Mouse (Mus musculus): Measurements from ENCODE around the gene Atp13a3.
"Not testable (repeated sequence)": the region's sequence is repeated elsewhere in the genome, so short reads cannot be mapped to it uniquely, and the experiment has no call there.

The Atp13a3 gene

GRCm38 (mm10) chr16:30405925-30406670 is at the start of gene Atp13a3:
Atp13a3 (minus strand) TSS chr16:30405975.
- no peak for DNase-seq

GRCm38 (mm10) chr16:30453213-30453975 is 47.6 kb upstream of the Atp13a3 start:
- no peak for DNase-seq

GRCm38 (mm10) chr16:30451174-30451573 is 45.4 kb upstream of the Atp13a3 start:
- DNase-seq = not testable (repeated sequence)

- no peak for DNase-seq
Measured at GRCm38 (mm10) chr16:30449017-30449416, 43.2 kb upstream of the Atp13a3 start.

- DNase-seq = no peak
Measured at GRCm38 (mm10) chr16:30448169-30448568, 42.4 kb upstream of the Atp13a3 start.

GRCm38 (mm10) chr16:30447642-30448041 is 41.9 kb upstream of the Atp13a3 start:
- DNase-seq = no peak

GRCm38 (mm10) chr16:30443411-30443810 is 37.6 kb upstream of the Atp13a3 start:
- DNase-seq = no peak

GRCm38 (mm10) chr16:30442451-30442850 is 36.7 kb upstream of the Atp13a3 start:
- no peak for DNase-seq

- DNase-seq = no peak
Measured at GRCm38 (mm10) chr16:30441409-30441808, 35.6 kb upstream of the Atp13a3 start.

GRCm38 (mm10) chr16:30439841-30440240 is 34.1 kb upstream of the Atp13a3 start:
- no peak for DNase-seq

- DNase-seq = no peak
Measured at GRCm38 (mm10) chr16:30439411-30439810, 33.6 kb upstream of the Atp13a3 start.

- DNase-seq = no peak
Measured at GRCm38 (mm10) chr16:30436276-30436675, 30.5 kb upstream of the Atp13a3 start.

- no peak for DNase-seq
Measured at GRCm38 (mm10) chr16:30435393-30435792, 29.6 kb upstream of the Atp13a3 start.

- no peak for DNase-seq
Measured at GRCm38 (mm10) chr16:30433148-30433547, 27.4 kb upstream of the Atp13a3 start.

- no peak for DNase-seq
Measured at GRCm38 (mm10) chr16:30432111-30432510, 26.3 kb upstream of the Atp13a3 start.

- DNase-seq = no peak
Measured at GRCm38 (mm10) chr16:30430512-30431088, 24.8 kb upstream of the Atp13a3 start.

GRCm38 (mm10) chr16:30428753-30429260 is 23.0 kb upstream of the Atp13a3 start:
- no peak for DNase-seq

GRCm38 (mm10) chr16:30427466-30427865 is 21.7 kb upstream of the Atp13a3 start:
- no peak for DNase-seq

- DNase-seq = no peak
Measured at GRCm38 (mm10) chr16:30427003-30427402, 21.2 kb upstream of the Atp13a3 start.

- DNase-seq = no peak
Measured at GRCm38 (mm10) chr16:30425980-30426379, 20.2 kb upstream of the Atp13a3 start.

GRCm38 (mm10) chr16:30424053-30424452 is 18.3 kb upstream of the Atp13a3 start:
- no peak for DNase-seq

GRCm38 (mm10) chr16:30416707-30417106 is 10.9 kb upstream of the Atp13a3 start:
- DNase-seq = no peak

- no peak for DNase-seq
Measured at GRCm38 (mm10) chr16:30416284-30416683, 10.5 kb upstream of the Atp13a3 start.

GRCm38 (mm10) chr16:30412680-30413079 is 6.9 kb upstream of the Atp13a3 start:
- no peak for DNase-seq

Data from cerebellum, adult 11 months (tissue).